Mouse (Mus musculus) spleen, adult 2 months (tissue): ENCODE data around the gene D330020A13Rik. TPM values are rescaled to one million over a fixed set of nuclear protein-coding genes. Genes with fewer than 3 reads are reported as not detected.

Source experiments
- DNase-seq, 2 experiments: peaks; one replicate each; pipeline versions ENCODE4 v3.0.0 to v3.0.0-alpha.2; 2012 to 2021; ENCODE audit warnings: low spot score in 2 of 2, low read depth in 1 of 2
- H3K27ac ChIP-seq: fragments of 200-500 bp; 2 replicates; pipeline ENCODE4 v1.5.1; 2012; ENCODE audit warnings: low read length, inconsistent platforms; ENCODE audit not compliant: insufficient read depth
- H3K27me3 ChIP-seq: fragments of 200-500 bp; 2 replicates; pipeline ENCODE4 v1.6.1; 2012; ENCODE audit warnings: mild to moderate bottlenecking, moderate library complexity, low read length, inconsistent platforms; ENCODE audit not compliant: control insufficient read depth, insufficient read depth
- H3K36me3 ChIP-seq: fragments of 200-500 bp; 2 replicates; pipeline ENCODE4 v1.6.1; 2012; ENCODE audit warnings: mild to moderate bottlenecking, low read length, inconsistent platforms; ENCODE audit not compliant: control insufficient read depth, insufficient read depth
- H3K4me1 ChIP-seq: fragments of 200-500 bp; 2 replicates; pipeline ENCODE4 v1.6.1; 2011; ENCODE audit warnings: inconsistent platforms; ENCODE audit not compliant: control insufficient read depth, insufficient read depth, insufficient read length
- H3K4me3 ChIP-seq: fragments of 200-500 bp; 2 replicates; pipeline ENCODE4 v1.5.1; 2011; ENCODE audit warnings: mild to moderate bottlenecking, inconsistent platforms; ENCODE audit not compliant: insufficient read depth, insufficient read length; ENCODE audit errors: extremely low read depth
- CTCF ChIP-seq: fragments of 200-500 bp; IDR thresholded peaks from 2 replicates; pipeline ENCODE4 v1.5.1; 2011; ENCODE audit warnings: mild to moderate bottlenecking, inconsistent platforms; ENCODE audit not compliant: insufficient read depth, insufficient read length, insufficient replicate concordance; ENCODE audit errors: extremely low read depth
- POLR2A ChIP-seq: fragments of 200-500 bp; IDR thresholded peaks from 2 replicates; pipeline ENCODE4 v1.6.1; 2011; ENCODE audit warnings: low read depth, low read length, inconsistent platforms
- WGBS: fragments of 180-500 bp; shearing (Covaris S2); methylation state at CpG from one replicate; pipeline ENCODE4 v1.1.7; 2018; 5-methylcytosine and 5-hydroxymethylcytosine counted together
- polyA plus RNA-seq: library from polyadenylated mRNA; depleted of rRNA; stranded (reverse); fragments of >200 nt; gene quantifications from 2 replicates; pipeline ENCODE4 v1.2.3, GENCODE M21; 2012

D330020A13Rik gene
- polyA plus RNA-seq, 1 experiment: not detected

DNA sequence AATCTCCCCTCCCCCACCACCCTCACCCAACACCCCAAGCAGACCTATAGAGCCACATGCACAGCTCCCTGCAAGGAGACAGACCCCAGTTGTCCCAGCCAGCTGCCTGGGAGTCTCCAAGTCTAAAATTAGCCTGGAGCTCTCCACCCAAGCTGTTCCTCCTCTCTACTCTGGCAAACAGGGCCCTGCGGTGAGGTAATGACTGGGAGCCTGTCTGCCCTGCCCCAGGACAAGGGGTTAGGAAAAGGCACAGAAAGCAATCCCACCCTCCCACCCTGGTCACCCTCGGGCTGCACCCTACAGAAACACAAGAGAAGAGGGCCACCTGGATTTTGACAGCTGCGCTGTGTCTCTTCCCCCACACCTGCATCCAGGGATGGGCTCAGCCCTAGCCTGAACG is 19.3 kb upstream of the D330020A13Rik start:
- 70% methylated on average over 4 of the region's 4 CpGs for WGBS

DNA sequence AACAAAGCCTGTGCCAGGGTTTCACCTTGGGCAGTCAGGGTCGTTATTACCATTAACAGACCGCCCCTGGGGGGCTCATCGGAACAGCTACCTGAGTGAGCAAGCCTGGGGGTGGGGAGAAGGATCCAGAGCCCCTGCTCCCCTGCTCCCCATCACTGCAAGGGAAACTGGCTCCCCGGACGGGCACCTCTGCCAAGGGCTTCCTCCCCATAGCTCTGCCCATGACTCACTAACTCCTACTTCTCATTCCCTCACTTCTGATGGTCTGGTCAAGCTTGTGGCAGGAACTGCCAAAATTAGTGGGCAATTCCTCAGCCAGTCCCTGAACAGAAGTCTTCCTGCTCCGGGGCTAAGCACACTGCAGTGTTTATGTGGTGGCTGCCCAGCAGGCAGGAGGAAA is 18.9 kb upstream of the D330020A13Rik start:
- Histone ChIP-seq H3K4me1 (no peaks in the 10 kb centered on the region), H3K36me3 (no peaks in the 10 kb centered on the region), H3K27me3 (no peaks in the 10 kb centered on the region), H3K27ac (no peak overlapping the region), H3K4me3 (no peak overlapping the region)
- TF ChIP-seq POLR2A: no peak
- TF ChIP-seq CTCF: no peak
- no peak for DNase-seq
- WGBS: 53% methylated on average over 6 of the region's 6 CpGs

More for the DNA sequence above, 19.3 kb upstream of the D330020A13Rik start:
- DNase-seq: no peak
- no peak overlapping the region for H3K27ac ChIP-seq
- no peaks in the 10 kb centered on the region for H3K36me3 ChIP-seq
- no peaks in the 10 kb centered on the region for H3K4me1 ChIP-seq
- TF ChIP-seq POLR2A (no peak), CTCF (no peak)
- no peaks in the 10 kb centered on the region for H3K27me3 ChIP-seq
- no peak overlapping the region for H3K4me3 ChIP-seq

- 81% methylated on average over 7 of the region's 7 CpGs for WGBS
- no peak for TF ChIP-seq POLR2A
- TF ChIP-seq CTCF: no peak
- H3K4me1 ChIP-seq: no peaks in the 10 kb centered on the region
- no peak for DNase-seq
- H3K4me3 ChIP-seq: no peak overlapping the region
- H3K27ac ChIP-seq: no peak overlapping the region
- H3K36me3 ChIP-seq: no peaks in the 10 kb centered on the region
- no peaks in the 10 kb centered on the region for H3K27me3 ChIP-seq
Observed at GRCm38 (mm10) chr6:120276874-120277449, 17.2 kb upstream of the D330020A13Rik start.

GRCm38 (mm10) chr6:120287279-120287678 is 6.9 kb upstream of the D330020A13Rik start:
- Histone ChIP-seq H3K27ac (no peak overlapping the region), H3K27me3 (no peaks in the 10 kb centered on the region), H3K4me1 (no peaks in the 10 kb centered on the region), H3K4me3 (no peak overlapping the region), H3K36me3 (no peaks in the 10 kb centered on the region)
- 88% methylated on average over 9 of the region's 9 CpGs for WGBS
- no peak for DNase-seq
- TF ChIP-seq CTCF (no peak), POLR2A (no peak)

- H3K27me3 ChIP-seq: peaks cover 1% of the 10 kb centered on the region; the same call in 1 of the 2 replicates
Observed at GRCm38 (mm10) chr6:120288541-120288940, 5.6 kb upstream of the D330020A13Rik start.

GRCm38 (mm10) chr6:120289430-120289829 is 4.7 kb upstream of the D330020A13Rik start:
- peaks cover 4% of the 10 kb centered on the region for H3K4me1 ChIP-seq
- H3K36me3 ChIP-seq: no peaks in the 10 kb centered on the region

More at GRCm38 (mm10) chr6:120288541-120288940, 5.6 kb upstream of the D330020A13Rik start:
- H3K36me3 ChIP-seq: no peaks in the 10 kb centered on the region
- H3K27ac ChIP-seq: no peak overlapping the region
- 49% methylated on average over 7 of the region's 7 CpGs for WGBS
- no peak overlapping the region for H3K4me3 ChIP-seq
- DNase-seq: no peak
- no peak for TF ChIP-seq POLR2A
- H3K4me1 ChIP-seq: no peaks in the 10 kb centered on the region

GRCm38 (mm10) chr6:120291396-120292009 is 2.7 kb upstream of the D330020A13Rik start:
- 78% methylated on average over 7 of the region's 7 CpGs for WGBS
- no peak for DNase-seq
- Histone ChIP-seq H3K4me1 (peaks cover 9% of the 10 kb centered on the region), H3K4me3 (no peak overlapping the region), H3K36me3 (no peaks in the 10 kb centered on the region), H3K27ac (no peak overlapping the region), H3K27me3 (peaks cover 14% of the 10 kb centered on the region)
- no peak for TF ChIP-seq POLR2A
- TF ChIP-seq CTCF: no peak

More at GRCm38 (mm10) chr6:120289430-120289829, 4.7 kb upstream of the D330020A13Rik start:
- DNase-seq: no peak
- no peak overlapping the region for H3K27ac ChIP-seq
- H3K4me3 ChIP-seq: no peak overlapping the region
- TF ChIP-seq POLR2A (no peak), CTCF (no peak)
- H3K27me3 ChIP-seq: peaks cover 7% of the 10 kb centered on the region
- 83% methylated on average over 4 of the region's 4 CpGs for WGBS
